Mouse (Mus musculus) stomach, postnatal 0 days (tissue): ENCODE data around the gene Mtrex.

Experiments used
- CTCF ChIP-seq: IDR thresholded peaks from 2 replicates; pipeline ENCODE4 v1.5.1; 2016; ENCODE audit warnings: antibody characterized with exemption, low read depth, mild to moderate bottlenecking, moderate library complexity
- EP300 ChIP-seq: optimal IDR thresholded peaks from 2 replicates; pipeline ENCODE3; 2016; ENCODE audit warnings: antibody characterized with exemption

GRCm38 (mm10) chr13:112925266-112925665, 1.9 kb downstream of the Mtrex start:
- TF ChIP-seq CTCF = no peak
- TF ChIP-seq EP300 = no peak
